Mouse (Mus musculus) hindbrain, embryonic 13.5 days (tissue): Measurements from ENCODE around the gene Cnih2. TPM values are rescaled to one million over a fixed set of nuclear protein-coding genes. Genes with fewer than 3 reads are reported as not detected.
A peak's percentile ranks its signal among the peaks of the same experiment; 100 is the strongest.

Source experiments
- ATAC-seq: fragments of 200-750 bp; cut with Nextera tagmentation; 2 replicates; pipeline ENCODE4 v1.8.0; 2017; ENCODE audit warnings: moderate TSS enrichment; ENCODE audit not compliant: low FRiP score
- H3K27ac ChIP-seq: fragments of 300-500 bp; sonication (generic); 2 replicates; pipeline ENCODE4 v1.5.1; 2015; ENCODE audit warnings: inconsistent platforms, mild to moderate bottlenecking, moderate library complexity
- H3K27me3 ChIP-seq: fragments of 300-500 bp; sonication (generic); 2 replicates; pipeline ENCODE4 v1.6.1; 2015; ENCODE audit warnings: mild to moderate bottlenecking, inconsistent platforms
- H3K36me3 ChIP-seq: fragments of 300-500 bp; sonication (generic); 2 replicates; pipeline ENCODE4 v1.6.1; 2015; ENCODE audit warnings: mild to moderate bottlenecking, inconsistent platforms
- H3K4me1 ChIP-seq: fragments of 300-500 bp; sonication (generic); replicated peaks from 2 replicates; pipeline ENCODE4 v1.6.1; 2015; ENCODE audit warnings: inconsistent platforms
- H3K4me2 ChIP-seq: fragments of 300-500 bp; sonication (generic); 2 replicates; pipeline ENCODE4 v1.6.1; 2015; ENCODE audit warnings: inconsistent platforms, mild to moderate bottlenecking, moderate library complexity
- H3K4me3 ChIP-seq: fragments of 300-500 bp; sonication (generic); 2 replicates; pipeline ENCODE4 v1.5.1; 2015; ENCODE audit warnings: mild to moderate bottlenecking, inconsistent platforms
- H3K9ac ChIP-seq: fragments of 300-500 bp; sonication (generic); 2 replicates; pipeline ENCODE4 v1.6.1; 2015; ENCODE audit warnings: mild to moderate bottlenecking, inconsistent platforms
- H3K9me3 ChIP-seq: fragments of 300-500 bp; sonication (generic); 2 replicates; pipeline ENCODE4 v1.6.1; 2016; ENCODE audit warnings: inconsistent platforms
- WGBS: fragments of 180-500 bp; shearing (Covaris S2); methylation state at CpG from one replicate; pipeline ENCODE4 v1.1.7; 2015; 5-methylcytosine and 5-hydroxymethylcytosine counted together
- polyA plus RNA-seq: library from polyadenylated mRNA; unstranded; fragments of >200 nt; fragmentation: Nextera tagmentation; extraction: Ambion mirVana; gene quantifications from 2 replicates; pipeline ENCODE4 v1.2.1, GENCODE M21; 2015

Gene Cnih2
- polyA plus RNA-seq, 1 experiment from 2014 or later, result 333 TPM

DNA sequence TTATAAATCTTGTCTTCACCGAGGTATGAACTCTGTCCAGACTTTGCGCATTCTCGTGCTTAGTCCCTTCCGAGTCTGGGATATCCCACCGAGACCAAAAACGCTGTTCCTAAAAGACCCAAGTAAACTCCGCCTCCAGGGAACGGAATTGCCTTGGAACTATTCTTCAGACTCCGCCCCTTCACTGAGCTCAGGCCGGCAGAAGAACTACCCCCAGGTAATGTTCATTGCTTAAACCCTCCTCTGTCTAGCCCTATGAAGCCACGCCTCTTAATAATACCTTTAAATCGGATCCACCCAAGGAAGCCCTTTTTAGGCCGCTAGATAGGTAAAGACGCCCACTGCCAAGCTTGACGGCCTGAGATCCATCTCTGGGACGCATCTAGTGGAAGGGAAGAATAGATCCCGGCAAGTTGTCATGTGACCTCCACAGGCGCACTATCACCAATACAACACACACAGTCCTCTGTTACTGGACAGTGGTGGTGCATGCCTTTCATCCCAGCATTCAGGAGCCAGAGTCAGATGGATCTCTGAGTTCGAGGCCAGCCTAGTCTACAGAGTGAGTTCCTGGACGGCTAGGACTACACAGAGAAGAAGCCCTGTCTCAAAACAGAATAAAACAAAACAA is 25.8 kb downstream of the Cnih2 start:
- H3K9ac ChIP-seq, result peak overlapping the region; percentile 71; the same call in 1 of the 2 replicates
- peaks cover 45% of the 10 kb centered on the region for H3K4me1 ChIP-seq
- H3K36me3 ChIP-seq, result no peaks in the 10 kb centered on the region
- 5% methylated on average over 20 of the region's 20 CpGs for WGBS
- peak overlapping the region; percentile 76 for H3K4me2 ChIP-seq
- H3K27ac ChIP-seq, result no peak overlapping the region
- peaks cover 61% of the 10 kb centered on the region for H3K27me3 ChIP-seq
- H3K9me3 ChIP-seq, result no peaks in the 10 kb centered on the region
- no peak for ATAC-seq
- H3K4me3 ChIP-seq, result peak overlapping the region; percentile 45

- Histone ChIP-seq H3K27me3 (peaks cover 68% of the 10 kb centered on the region), H3K4me2 (peak overlapping the region; percentile 76), H3K4me1 (peaks cover 52% of the 10 kb centered on the region), H3K9me3 (no peaks in the 10 kb centered on the region), H3K9ac (peak overlapping the region; percentile 71), H3K4me3 (peak overlapping the region; percentile 45), H3K36me3 (no peaks in the 10 kb centered on the region), H3K27ac (peak overlapping the region; percentile 79)
- WGBS, result under 1% methylated on average over 39 of the region's 40 CpGs
- peak; percentile 77 for ATAC-seq
Observed at GRCm38 (mm10) chr19:5071545-5072369, 26.6 kb downstream of the Cnih2 start.

DNA sequence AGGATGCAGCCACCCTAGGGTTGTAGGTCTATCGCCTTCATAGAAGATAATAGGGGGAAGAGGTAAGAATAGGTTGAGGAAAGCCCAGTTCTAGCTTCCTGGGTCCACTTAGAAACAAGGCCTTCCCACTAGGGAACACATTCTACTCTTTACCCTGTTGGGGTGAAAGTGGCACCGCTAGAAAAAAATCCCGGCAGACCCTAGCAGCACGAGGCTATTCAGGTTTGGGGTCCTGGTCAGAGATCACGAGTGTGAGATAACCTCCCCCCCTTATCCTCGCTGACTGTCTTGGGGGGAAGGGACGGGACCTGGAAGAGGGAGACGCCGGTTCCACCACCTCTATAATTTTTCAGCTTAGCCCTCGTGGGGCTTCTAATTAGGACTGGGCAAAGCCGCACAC is 27.2 kb downstream of the Cnih2 start:
- WGBS, result 6% methylated on average over 11 of the region's 11 CpGs
- H3K4me3 ChIP-seq, result peak overlapping the region; percentile 45
- no peaks in the 10 kb centered on the region for H3K36me3 ChIP-seq
- H3K4me2 ChIP-seq, result peak overlapping the region; percentile 76
- H3K9ac ChIP-seq, result peak overlapping the region; percentile 71
- no peaks in the 10 kb centered on the region for H3K9me3 ChIP-seq
- ATAC-seq, result 0 out of 2 replicates have a peak, but pooled peaks have one; percentile 6
- peak overlapping the region; percentile 79 for H3K27ac ChIP-seq
- peaks cover 70% of the 10 kb centered on the region for H3K27me3 ChIP-seq
- H3K4me1 ChIP-seq, result peaks cover 52% of the 10 kb centered on the region

DNA sequence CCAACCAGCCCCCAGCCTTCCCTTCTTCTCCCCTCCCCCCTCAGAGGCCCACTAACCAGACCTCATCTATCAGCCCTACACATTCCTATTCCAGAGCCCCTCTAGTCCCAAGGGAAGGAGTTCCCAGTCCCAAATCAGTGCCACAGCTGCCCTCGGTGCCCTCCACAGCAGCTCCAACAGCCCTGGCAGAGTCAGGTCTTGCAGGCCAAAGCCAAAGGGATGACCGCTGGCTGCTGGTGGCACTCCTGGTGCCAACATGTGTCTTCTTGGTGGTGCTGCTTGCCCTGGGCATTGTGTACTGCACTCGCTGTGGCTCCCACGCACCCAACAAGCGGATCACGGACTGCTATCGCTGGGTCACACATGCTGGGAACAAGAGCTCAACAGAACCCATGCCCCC is 28.3 kb downstream of the Cnih2 start:
- Histone ChIP-seq H3K9me3 (no peaks in the 10 kb centered on the region), H3K4me3 (peak overlapping the region; percentile 45), H3K4me1 (peaks cover 52% of the 10 kb centered on the region), H3K27me3 (peaks cover 74% of the 10 kb centered on the region), H3K27ac (no peak overlapping the region), H3K4me2 (peak overlapping the region; percentile 76), H3K36me3 (no peaks in the 10 kb centered on the region), H3K9ac (0 out of 2 replicates have a peak overlapping the region, but pooled peaks have one; percentile 29)
- 79% methylated on average over 7 of the region's 7 CpGs for WGBS
- no peak for ATAC-seq

DNA sequence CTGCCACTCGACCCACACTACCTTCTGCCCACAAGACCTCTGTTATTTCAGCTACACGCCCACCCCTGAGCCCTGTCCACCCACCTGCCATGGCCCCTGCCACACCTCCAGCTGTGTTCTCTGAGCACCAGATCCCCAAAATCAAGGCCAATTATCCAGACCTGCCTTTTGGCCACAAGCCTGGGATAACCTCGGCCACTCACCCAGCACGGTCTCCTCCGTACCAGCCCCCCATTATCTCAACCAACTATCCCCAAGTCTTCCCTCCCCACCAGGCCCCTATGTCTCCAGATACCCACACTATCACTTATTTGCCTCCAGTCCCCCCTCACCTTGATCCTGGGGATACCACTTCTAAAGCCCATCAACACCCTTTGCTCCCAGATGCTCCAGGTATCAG is 28.8 kb downstream of the Cnih2 start:
- peaks cover 73% of the 10 kb centered on the region for H3K27me3 ChIP-seq
- H3K4me2 ChIP-seq, result peak overlapping the region; percentile 76
- H3K27ac ChIP-seq, result no peak overlapping the region
- H3K4me1 ChIP-seq, result peaks cover 52% of the 10 kb centered on the region
- no peak for ATAC-seq
- H3K4me3 ChIP-seq, result peak overlapping the region; percentile 45; the same call in 1 of the 2 replicates
- H3K36me3 ChIP-seq, result no peaks in the 10 kb centered on the region
- H3K9me3 ChIP-seq, result no peaks in the 10 kb centered on the region
- 0 out of 2 replicates have a peak overlapping the region, but pooled peaks have one; percentile 29 for H3K9ac ChIP-seq
- 91% methylated on average over 5 of the region's 5 CpGs for WGBS

GRCm38 (mm10) chr19:5068570-5069234 is 29.6 kb downstream of the Cnih2 start:
- H3K9me3 ChIP-seq, result no peaks in the 10 kb centered on the region
- WGBS, result 34% methylated on average over 21 of the region's 21 CpGs
- peaks cover 52% of the 10 kb centered on the region for H3K4me1 ChIP-seq
- H3K4me2 ChIP-seq, result peak overlapping the region; percentile 76
- peak overlapping the region; percentile 79 for H3K9ac ChIP-seq
- H3K27me3 ChIP-seq, result peaks cover 65% of the 10 kb centered on the region
- no peak for ATAC-seq
- H3K36me3 ChIP-seq, result no peaks in the 10 kb centered on the region
- H3K4me3 ChIP-seq, result peak overlapping the region; percentile 45
- H3K27ac ChIP-seq, result 0 out of 2 replicates have a peak overlapping the region, but pooled peaks have one; percentile 1

- peak within 1 kb of the TSS; percentile 79 for H3K9ac ChIP-seq
- no peaks in the 10 kb centered on the region for H3K9me3 ChIP-seq
- ATAC-seq, result no peak
- H3K4me1 ChIP-seq, result peaks cover 52% of the 10 kb centered on the region
- H3K36me3 ChIP-seq, result no peaks in the 10 kb centered on the region
- H3K27ac ChIP-seq, result peak within 1 kb of the TSS; percentile 45; the same call in 1 of the 2 replicates
- peaks cover 61% of the 10 kb centered on the region for H3K27me3 ChIP-seq
- under 1% methylated on average over 47 of the region's 56 CpGs for WGBS
- peak within 1 kb of the TSS; percentile 45 for H3K4me3 ChIP-seq
- H3K4me2 ChIP-seq, result peak within 1 kb of the TSS; percentile 76
Observed at GRCm38 (mm10) chr19:5067867-5068569, 30.3 kb downstream of the Cnih2 start, which contains the start of gene Cd248. Gene Cd248, plus strand, starts transcription at chr19:5068078.

- peaks cover 45% of the 10 kb centered on the region for H3K4me1 ChIP-seq
- peak overlapping the region; percentile 76 for H3K4me2 ChIP-seq
- ATAC-seq, result no peak
- H3K4me3 ChIP-seq, result peak overlapping the region; percentile 45
- peak overlapping the region; percentile 79 for H3K9ac ChIP-seq
- H3K9me3 ChIP-seq, result no peaks in the 10 kb centered on the region
- WGBS, result 15% methylated on average over 15 of the region's 15 CpGs
- no peaks in the 10 kb centered on the region for H3K36me3 ChIP-seq
- H3K27me3 ChIP-seq, result peaks cover 61% of the 10 kb centered on the region
- peak overlapping the region; percentile 45; the same call in 1 of the 2 replicates for H3K27ac ChIP-seq
Observed at GRCm38 (mm10) chr19:5067040-5067799, 31.1 kb downstream of the Cnih2 start.

DNA sequence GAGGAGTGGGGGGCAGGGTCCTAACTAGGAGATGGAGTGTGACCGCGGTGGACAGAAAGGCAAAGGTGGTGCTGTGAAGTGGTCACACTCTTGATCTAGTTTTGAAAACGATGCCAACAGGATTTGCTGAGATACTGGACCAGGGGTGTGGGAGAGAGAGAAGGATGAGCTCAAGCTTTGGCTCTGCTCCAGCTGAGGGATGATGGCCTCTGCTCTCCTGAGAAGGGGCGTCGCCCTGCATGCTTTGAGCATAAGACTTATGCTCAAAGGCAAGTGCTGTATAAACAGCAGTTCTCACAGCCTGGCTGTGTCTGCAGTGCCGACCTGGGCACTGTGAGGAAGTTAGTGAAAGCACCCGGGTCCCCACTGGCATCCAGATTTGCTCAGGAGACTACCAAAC is 33.2 kb downstream of the Cnih2 start:
- Histone ChIP-seq H3K27ac (no peak overlapping the region), H3K9ac (0 out of 2 replicates have a peak overlapping the region, but pooled peaks have one; percentile 19), H3K9me3 (no peaks in the 10 kb centered on the region), H3K36me3 (no peaks in the 10 kb centered on the region), H3K4me3 (no peak overlapping the region), H3K4me1 (peaks cover 44% of the 10 kb centered on the region), H3K4me2 (no peak overlapping the region), H3K27me3 (peaks cover 54% of the 10 kb centered on the region)
- no peak for ATAC-seq
- WGBS, result 78% methylated on average over 7 of the region's 7 CpGs

- Histone ChIP-seq H3K9ac (no peak overlapping the region), H3K36me3 (no peaks in the 10 kb centered on the region), H3K27ac (no peak overlapping the region), H3K9me3 (no peaks in the 10 kb centered on the region), H3K4me3 (no peak overlapping the region), H3K4me1 (peaks cover 28% of the 10 kb centered on the region), H3K4me2 (no peak overlapping the region), H3K27me3 (peaks cover 33% of the 10 kb centered on the region)
- 77% methylated on average over 6 of the region's 6 CpGs for WGBS
- no peak for ATAC-seq
Observed at GRCm38 (mm10) chr19:5062446-5062845, 35.9 kb downstream of the Cnih2 start.

GRCm38 (mm10) chr19:5062041-5062440 is 36.3 kb downstream of the Cnih2 start:
- no peak for ATAC-seq
- H3K4me3 ChIP-seq, result no peak overlapping the region

More at GRCm38 (mm10) chr19:5062041-5062440, 36.3 kb downstream of the Cnih2 start:
- no peak overlapping the region for H3K4me2 ChIP-seq
- no peak overlapping the region for H3K27ac ChIP-seq
- H3K27me3 ChIP-seq, result peaks cover 29% of the 10 kb centered on the region
- no peaks in the 10 kb centered on the region for H3K36me3 ChIP-seq
- H3K4me1 ChIP-seq, result peaks cover 24% of the 10 kb centered on the region
- 91% methylated on average over 5 of the region's 5 CpGs for WGBS
- H3K9me3 ChIP-seq, result no peaks in the 10 kb centered on the region
- H3K9ac ChIP-seq, result no peak overlapping the region
